Mouse (Mus musculus): Measurements from ENCODE around the gene Supt3. TPM values are rescaled to one million over a fixed set of nuclear protein-coding genes. Genes with fewer than 3 reads are reported as not detected.
A peak's percentile ranks its signal among the peaks of the same experiment; 100 is the strongest.

Supt3 gene
- polyA plus RNA-seq (2012; rRNA removed), result 2.2 and 2.7 TPM in 2 replicates

DNA sequence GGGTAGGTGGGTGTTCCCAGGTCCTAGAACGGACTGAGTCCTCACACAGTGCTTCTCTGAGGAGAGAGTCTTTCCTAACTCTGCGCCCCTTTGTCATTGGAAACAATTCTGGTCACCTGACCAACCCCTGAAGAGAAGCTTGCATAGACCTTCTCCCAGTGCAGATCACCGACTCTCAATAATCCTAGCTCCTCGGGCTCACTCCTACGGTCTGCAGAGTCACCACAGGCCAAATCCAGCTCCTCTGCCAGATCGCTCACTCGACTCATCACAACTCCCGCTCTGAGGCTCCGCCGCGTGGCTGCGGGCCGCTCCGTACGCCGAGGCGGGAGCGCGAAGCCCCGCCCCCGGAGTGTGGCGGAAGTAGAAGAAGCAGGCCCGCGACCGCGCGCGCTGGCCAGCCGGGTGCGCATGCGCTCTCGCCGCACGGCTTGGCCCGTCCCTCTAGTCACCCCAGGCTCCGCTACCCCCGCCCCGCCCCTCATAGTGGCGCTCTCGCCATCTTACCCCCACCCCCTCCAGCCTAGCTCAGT is at the start of gene Supt3:
Gene Supt3 (plus strand): TSS at position 415 of the 533 bp plus-strand sequence.
- under 1% methylated on average over 40 of the region's 40 CpGs for WGBS
- peak; percentile 73 for DNase-seq (ENCODE audit: low read depth, low spot score)

DNA sequence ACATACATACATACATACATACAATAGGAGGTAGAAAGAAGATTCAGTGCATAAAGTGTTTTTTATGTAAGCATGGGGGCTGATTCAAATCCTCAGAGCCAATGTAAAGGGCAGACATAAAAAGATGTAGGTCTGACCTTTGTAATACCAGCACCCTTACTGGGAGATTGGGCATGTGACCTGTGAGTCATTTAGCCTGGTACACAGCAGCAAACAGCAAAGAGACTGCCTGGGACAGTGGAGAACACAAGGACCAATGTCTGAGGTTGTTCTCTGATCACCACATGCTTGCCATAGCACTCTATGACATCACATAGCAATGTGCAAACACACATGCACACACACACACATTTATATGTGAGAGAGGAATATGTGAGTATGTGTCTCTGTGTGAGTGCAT is 49.3 kb upstream of the Supt3 start:
- no peak for DNase-seq (ENCODE audit: low read depth, low spot score)

DNA sequence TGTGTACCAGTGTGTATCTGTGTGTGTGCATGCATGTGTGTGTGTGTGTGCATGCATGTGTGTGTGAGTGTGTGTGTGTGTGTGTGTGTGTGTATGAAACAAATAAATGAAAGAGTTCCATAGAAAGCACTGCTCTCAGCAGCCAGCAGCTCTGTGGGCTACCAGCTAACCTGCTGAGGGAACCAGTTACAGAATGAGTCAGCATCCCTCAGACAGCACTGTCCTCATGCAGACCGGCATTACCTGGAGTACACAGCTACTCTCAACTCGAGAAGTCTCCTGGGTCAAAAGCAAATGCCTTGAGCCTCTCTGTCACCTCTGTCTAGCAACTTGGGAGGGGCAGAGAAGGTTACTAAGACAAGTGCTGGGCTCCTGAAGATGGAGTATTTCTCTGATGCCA is 48.5 kb upstream of the Supt3 start:
- DNase-seq (ENCODE audit: low read depth, low spot score), result no peak
- WGBS, result 40% methylated on average over 2 of the region's 2 CpGs

- DNase-seq (ENCODE audit: low read depth, low spot score), result no peak
- 8% methylated on average over 23 of the region's 23 CpGs for WGBS
These were observed 43.2 kb upstream of the Supt3 start for GRCm38 (mm10) chr17:44733544-44734310.

- WGBS, result 1% methylated on average over 48 of the region's 48 CpGs
- no peak for DNase-seq (ENCODE audit: low read depth, low spot score)
These were observed 42.3 kb upstream of the Supt3 start for GRCm38 (mm10) chr17:44734501-44735222.

DNA sequence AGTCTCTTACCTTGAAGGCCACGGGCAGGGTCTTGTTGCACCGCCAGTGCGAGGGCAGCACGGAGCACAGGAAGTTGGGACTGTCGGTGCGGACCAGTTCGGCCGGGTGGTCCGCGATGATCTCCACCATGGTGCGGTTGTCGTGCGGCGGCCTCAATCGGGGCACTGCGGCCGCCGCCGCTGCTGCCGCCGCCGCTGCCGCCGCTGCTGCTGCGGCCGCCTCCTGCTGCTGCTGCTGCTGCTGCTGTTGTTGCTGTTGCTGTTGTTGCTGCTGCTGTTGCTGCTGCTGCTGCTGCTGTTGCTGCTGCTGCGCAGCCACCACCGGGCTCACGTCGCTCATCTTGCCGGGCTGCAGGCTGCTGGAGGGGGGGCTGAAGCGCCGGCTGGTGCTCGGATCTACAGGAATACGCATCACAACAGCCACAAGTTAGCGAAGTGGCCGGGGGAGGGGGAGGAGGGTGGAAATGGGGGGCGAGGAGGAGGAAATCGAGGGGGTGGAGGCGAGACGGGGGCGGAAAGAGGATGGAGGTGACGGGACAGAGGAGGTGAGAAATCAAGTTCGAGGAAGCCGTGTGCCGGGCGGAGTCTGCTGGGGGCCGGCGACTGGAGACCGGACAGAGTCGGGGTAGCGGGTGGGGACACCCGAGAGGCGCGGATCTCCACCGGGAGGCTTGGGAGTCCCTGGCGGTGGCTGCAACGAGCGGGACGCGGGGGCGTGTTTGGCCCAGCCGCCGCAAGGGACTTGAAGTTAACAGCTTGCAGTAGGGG is 41.5 kb upstream of the Supt3 start:
- no peak for DNase-seq (ENCODE audit: low read depth, low spot score)
- 1% methylated on average over 63 of the region's 64 CpGs for whole genome bisulfite sequencing

GRCm38 (mm10) chr17:44735991-44736561 is 40.9 kb upstream of the Supt3 start:
- WGBS, result 1% methylated on average over 68 of the region's 73 CpGs
- DNase-seq (ENCODE audit: low read depth, low spot score), result no peak

GRCm38 (mm10) chr17:44737275-44738120 is 39.5 kb upstream of the Supt3 start:
- DNase-seq (ENCODE audit: low read depth, low spot score), result no peak
- 9% methylated on average over 33 of the region's 33 CpGs for WGBS

GRCm38 (mm10) chr17:44738121-44738637 is 38.8 kb upstream of the Supt3 start:
- DNase-seq (ENCODE audit: low read depth, low spot score), result no peak
- 13% methylated on average over 22 of the region's 22 CpGs for WGBS

- 89% methylated on average over 9 of the region's 9 CpGs for WGBS
- no peak for DNase-seq (ENCODE audit: low read depth, low spot score)
These were observed 34.7 kb upstream of the Supt3 start for GRCm38 (mm10) chr17:44742246-44742645.

DNA sequence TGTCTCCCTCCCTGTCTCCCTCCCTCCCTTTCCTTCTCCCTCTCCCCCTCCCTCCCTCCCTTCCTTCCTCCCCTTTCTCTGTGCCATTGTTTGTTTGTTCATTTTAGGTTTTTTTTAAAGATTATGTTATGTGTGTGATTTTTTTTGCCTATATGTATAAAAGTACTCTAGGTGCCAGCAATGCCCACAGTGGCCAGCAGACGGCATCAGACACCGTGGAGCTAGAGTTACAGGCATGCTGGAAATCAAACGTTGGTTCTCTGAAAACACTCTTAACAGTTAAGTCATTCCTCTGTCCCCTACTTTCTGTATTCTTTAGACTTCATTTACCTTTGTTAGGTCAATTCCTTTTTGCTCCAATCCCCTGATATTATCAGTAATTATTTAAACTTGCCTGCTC is 33.2 kb upstream of the Supt3 start:
- 61% methylated on average over 3 of the region's 3 CpGs for WGBS
- DNase-seq (ENCODE audit: low read depth, low spot score), result no peak

DNA sequence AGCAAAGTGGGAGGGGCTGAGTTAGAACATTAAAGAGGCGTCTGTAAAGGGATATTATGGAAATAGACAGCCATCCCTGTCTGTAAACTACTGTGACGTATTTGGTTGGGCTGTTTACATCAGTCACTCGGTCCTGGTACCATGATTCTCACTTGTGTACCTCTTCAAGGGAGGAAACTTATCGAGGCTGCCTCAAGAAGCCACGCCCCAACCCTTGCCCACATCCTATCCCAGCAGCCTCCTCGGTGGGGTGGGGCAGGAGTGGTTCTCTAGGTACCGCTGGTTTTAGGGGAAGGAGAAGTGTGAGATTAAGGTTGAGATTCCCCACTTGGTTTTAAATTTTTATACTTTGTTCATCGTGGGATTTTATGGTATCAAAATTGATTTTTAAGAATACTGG is 31.6 kb upstream of the Supt3 start:
- 78% methylated on average over 8 of the region's 8 CpGs for WGBS
- no peak for DNase-seq (ENCODE audit: low read depth, low spot score)

DNA sequence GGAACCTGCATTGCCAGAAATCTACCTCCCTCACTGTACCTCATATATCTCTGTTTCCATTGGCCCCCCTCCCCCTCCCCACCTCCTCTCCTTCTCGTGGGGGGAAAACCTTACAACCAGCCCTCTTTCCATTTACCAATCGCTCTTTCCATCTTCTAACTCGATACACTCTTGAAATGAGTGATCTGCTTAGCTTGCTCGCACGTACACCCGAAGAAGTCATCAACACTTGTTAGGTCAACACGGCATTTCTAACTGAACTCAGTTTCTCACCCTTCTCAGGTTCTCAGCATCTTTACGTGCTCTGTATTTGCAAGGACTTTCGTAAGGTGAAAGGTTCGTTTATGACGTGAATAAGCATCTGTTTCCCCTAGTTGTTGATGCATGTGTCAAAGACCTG is 10.6 kb upstream of the Supt3 start:
- 84% methylated on average over 11 of the region's 11 CpGs for WGBS
- DNase-seq (ENCODE audit: low read depth, low spot score), result no peak

DNA sequence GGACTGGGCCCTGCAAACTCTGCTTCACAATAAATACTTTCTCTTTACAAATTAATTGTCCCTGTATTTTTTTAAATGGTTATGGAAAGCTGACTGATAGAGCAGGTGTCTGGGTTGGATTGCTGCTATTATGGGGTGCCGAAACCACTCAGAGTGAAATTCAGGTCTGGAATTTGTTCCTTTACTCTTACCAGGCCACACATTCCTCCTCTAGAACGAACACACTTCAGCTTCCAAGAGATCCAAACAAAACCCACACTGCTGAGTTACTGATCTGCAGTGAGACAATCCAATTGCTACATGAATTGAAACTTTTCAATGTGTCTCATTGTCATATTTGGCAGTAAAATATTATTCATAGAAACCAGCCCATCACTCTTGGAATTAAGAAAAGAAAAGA is 10.0 kb upstream of the Supt3 start:
- WGBS, result 64% methylated on average over 2 of the region's 2 CpGs
- DNase-seq (ENCODE audit: low read depth, low spot score), result no peak

GRCm38 (mm10) chr17:44767375-44767774 is 9.6 kb upstream of the Supt3 start:
- 59% methylated on average over 1 of the region's 1 CpGs for WGBS
- no peak for DNase-seq (ENCODE audit: low read depth, low spot score)

- WGBS, result 79% methylated on average over 5 of the region's 5 CpGs
These were observed 8.4 kb upstream of the Supt3 start for GRCm38 (mm10) chr17:44768522-44768921.

GRCm38 (mm10) chr17:44770871-44771270 is 6.1 kb upstream of the Supt3 start:
- DNase-seq (ENCODE audit: low read depth, low spot score), result no peak
- WGBS, result 77% methylated on average over 2 of the region's 2 CpGs

More at GRCm38 (mm10) chr17:44768522-44768921, 8.4 kb upstream of the Supt3 start:
- DNase-seq (ENCODE audit: low read depth, low spot score), result no peak

- 95% methylated on average over 2 of the region's 2 CpGs for WGBS
- no peak for DNase-seq (ENCODE audit: low read depth, low spot score)
These were observed 4.4 kb upstream of the Supt3 start for GRCm38 (mm10) chr17:44772576-44772975.

- 1% methylated on average over 35 of the region's 35 CpGs for WGBS
- DNase-seq (ENCODE audit: low read depth, low spot score), result no peak
These were observed 419 bp downstream of the Supt3 start for GRCm38 (mm10) chr17:44777337-44777804.

Data from large intestine, adult 2 months (tissue).